Mouse (Mus musculus) limb, embryonic 10.5 days (tissue): ENCODE results near the gene Gm8922. TPM values are rescaled to one million over a fixed set of nuclear protein-coding genes. Genes with fewer than 3 reads are reported as not detected.
"Not testable (repeated sequence)": the region's sequence is repeated elsewhere in the genome, so short reads cannot be mapped to it uniquely, and the experiment has no call there.

ENCODE experiments used
- DNase-seq: peaks from one replicate; pipeline ENCODE4 v3.0.0-alpha.2; 2017; ENCODE audit warnings: low spot score
- H3K27ac ChIP-seq: fragments of 300-500 bp; sonication (generic); 2 replicates; pipeline ENCODE4 v1.5.1; 2016; ENCODE audit warnings: mild to moderate bottlenecking
- H3K27me3 ChIP-seq: fragments of 300-500 bp; sonication (generic); 2 replicates; pipeline ENCODE4 v1.6.1; 2016; ENCODE audit warnings: low read depth, mild to moderate bottlenecking; ENCODE audit not compliant: poor library complexity, severe bottlenecking
- H3K36me3 ChIP-seq: fragments of 300-500 bp; sonication (generic); 2 replicates; pipeline ENCODE4 v1.6.1; 2016; ENCODE audit warnings: mild to moderate bottlenecking, moderate library complexity
- H3K4me1 ChIP-seq: fragments of 300-500 bp; sonication (generic); 2 replicates; pipeline ENCODE4 v1.6.1; 2016
- H3K4me3 ChIP-seq: fragments of 300-500 bp; sonication (generic); 2 replicates; pipeline ENCODE4 v1.5.1; 2016; ENCODE audit warnings: mild to moderate bottlenecking, moderate library complexity
- H3K9me3 ChIP-seq: fragments of 300-500 bp; sonication (generic); replicated peaks from 2 replicates; pipeline ENCODE4 v1.6.1; 2016; ENCODE audit warnings: mild to moderate bottlenecking
- WGBS: fragments of 180-500 bp; shearing (Covaris S2); methylation state at CpG from one replicate; pipeline ENCODE4 v1.1.7; 2016; 5-methylcytosine and 5-hydroxymethylcytosine counted together
- polyA plus RNA-seq: library from polyadenylated mRNA; unstranded; fragments of >200 nt; fragmentation: Nextera tagmentation; extraction: Ambion mirVana; gene quantifications from 2 replicates; pipeline ENCODE4 v1.2.1, GENCODE M21; 2016

The Gm8922 gene
- not detected in 2 replicates for polyA plus RNA-seq

- not testable (repeated sequence) for H3K36me3 ChIP-seq, H3K4me1 ChIP-seq, DNase-seq, H3K27me3 ChIP-seq, H3K4me3 ChIP-seq, H3K9me3 ChIP-seq, H3K27ac ChIP-seq
- WGBS, result no CpG with 5 or more reads among the region's 2 CpGs
Measured at GRCm38 (mm10) chr5:11681659-11682058, at the start of gene Gm8922. Gene Gm8922, plus strand, starts transcription at chr5:11681959.

Other genes starting within 250 kb of the Gm8922 start
- not detected in 2 replicates for gene Gm8906, start 179.3 kb upstream of the Gm8922 start, polyA plus RNA-seq
- not detected in 2 replicates for gene Gm6460, start 87.0 kb upstream of the Gm8922 start, polyA plus RNA-seq
- gene Gm8926, start 88.6 kb downstream of the Gm8922 start, polyA plus RNA-seq, result not detected in 2 replicates
- gene Gm6465, start 163.6 kb downstream of the Gm8922 start, polyA plus RNA-seq, result not detected in 2 replicates
- gene 4933402N22Rik, start 236.1 kb downstream of the Gm8922 start, polyA plus RNA-seq, result not detected in 2 replicates